Mouse (Mus musculus): ENCODE results near the gene Pofut2. TPM values are rescaled to one million over a fixed set of nuclear protein-coding genes. Genes with fewer than 3 reads are reported as not detected.

Gene Pofut2
- total RNA-seq (2021) = 10 to 100 TPM; 27.7 to 31.9 TPM

- DNase-seq = peak; percentile 98
- intact Hi-C loops (cut with DNase I) = loop anchor here (10.0 kb wide), 1 partner anchor 424 kb away; no protein-coding TSS in a partner anchor
These were observed at the start of gene Pofut2 for GRCm38 (mm10) chr10:77258704-77259621. Gene Pofut2, plus strand, starts transcription at chr10:77259218.

- intact Hi-C loops (cut with DNase I) = no loop called here
- DNase-seq = no peak
These were observed 49.8 kb upstream of the Pofut2 start for GRCm38 (mm10) chr10:77209261-77209660.

GRCm38 (mm10) chr10:77210666-77211065 lies 48.4 kb upstream of the Pofut2 start:
- intact Hi-C loops (cut with DNase I) = no loop called here
- no peak for DNase-seq

- DNase-seq = no peak
- intact Hi-C loops (cut with DNase I) = no loop called here
These were observed 47.9 kb upstream of the Pofut2 start for GRCm38 (mm10) chr10:77211116-77211570.

- intact Hi-C loops (cut with DNase I) = no loop called here
- no peak for DNase-seq
These were observed 46.5 kb upstream of the Pofut2 start for GRCm38 (mm10) chr10:77212354-77213120.

GRCm38 (mm10) chr10:77213483-77213882 lies 45.5 kb upstream of the Pofut2 start:
- intact Hi-C loops (cut with DNase I) = no loop called here
- no peak for DNase-seq

GRCm38 (mm10) chr10:77214586-77214985 lies 44.4 kb upstream of the Pofut2 start:
- no peak for DNase-seq
- intact Hi-C loops (cut with DNase I) = no loop called here

- intact Hi-C loops (cut with DNase I) = no loop called here
- DNase-seq = peak; percentile 31
These were observed 43.4 kb upstream of the Pofut2 start for GRCm38 (mm10) chr10:77215641-77216040.

GRCm38 (mm10) chr10:77216313-77216712 lies 42.7 kb upstream of the Pofut2 start:
- intact Hi-C loops (cut with DNase I) = no loop called here

GRCm38 (mm10) chr10:77217155-77217731 lies 41.8 kb upstream of the Pofut2 start:
- intact Hi-C loops (cut with DNase I) = no loop called here

More at GRCm38 (mm10) chr10:77216313-77216712, 42.7 kb upstream of the Pofut2 start:
- no peak for DNase-seq

GRCm38 (mm10) chr10:77218059-77218458 lies 41.0 kb upstream of the Pofut2 start:
- intact Hi-C loops (cut with DNase I) = no loop called here
- DNase-seq = no peak

More at GRCm38 (mm10) chr10:77217155-77217731, 41.8 kb upstream of the Pofut2 start:
- no peak for DNase-seq

- no peak for DNase-seq
- intact Hi-C loops (cut with DNase I) = no loop called here
These were observed 39.5 kb upstream of the Pofut2 start for GRCm38 (mm10) chr10:77219411-77220025.

- intact Hi-C loops (cut with DNase I) = no loop called here
- no peak for DNase-seq
These were observed 37.9 kb upstream of the Pofut2 start for GRCm38 (mm10) chr10:77221108-77221507.

GRCm38 (mm10) chr10:77222963-77223552 lies 36.0 kb upstream of the Pofut2 start:
- peak; percentile 72 for DNase-seq
- intact Hi-C loops (cut with DNase I) = no loop called here

- intact Hi-C loops (cut with DNase I) = no loop called here
- DNase-seq = no peak
These were observed 34.6 kb upstream of the Pofut2 start for GRCm38 (mm10) chr10:77224390-77224789.

GRCm38 (mm10) chr10:77225414-77225813 lies 33.6 kb upstream of the Pofut2 start:
- no peak for DNase-seq
- intact Hi-C loops (cut with DNase I) = no loop called here

- intact Hi-C loops (cut with DNase I) = no loop called here
- no peak for DNase-seq
These were observed 32.9 kb upstream of the Pofut2 start for GRCm38 (mm10) chr10:77225995-77226688.

- intact Hi-C loops (cut with DNase I) = no loop called here
- DNase-seq = no peak
These were observed 32.2 kb upstream of the Pofut2 start for GRCm38 (mm10) chr10:77226691-77227367.

- DNase-seq = no peak
- intact Hi-C loops (cut with DNase I) = no loop called here
These were observed 31.7 kb upstream of the Pofut2 start for GRCm38 (mm10) chr10:77227368-77227723.
